Mouse (Mus musculus): Measurements from ENCODE around the gene Agrp. TPM values are rescaled to one million over a fixed set of nuclear protein-coding genes. Genes with fewer than 3 reads are reported as not detected.
"Not testable (repeated sequence)": the region's sequence is repeated elsewhere in the genome, so short reads cannot be mapped to it uniquely, and the experiment has no call there.

The Agrp gene
- polyA plus RNA-seq, 1 experiment from 2014 or later: 0.56 TPM

DNA sequence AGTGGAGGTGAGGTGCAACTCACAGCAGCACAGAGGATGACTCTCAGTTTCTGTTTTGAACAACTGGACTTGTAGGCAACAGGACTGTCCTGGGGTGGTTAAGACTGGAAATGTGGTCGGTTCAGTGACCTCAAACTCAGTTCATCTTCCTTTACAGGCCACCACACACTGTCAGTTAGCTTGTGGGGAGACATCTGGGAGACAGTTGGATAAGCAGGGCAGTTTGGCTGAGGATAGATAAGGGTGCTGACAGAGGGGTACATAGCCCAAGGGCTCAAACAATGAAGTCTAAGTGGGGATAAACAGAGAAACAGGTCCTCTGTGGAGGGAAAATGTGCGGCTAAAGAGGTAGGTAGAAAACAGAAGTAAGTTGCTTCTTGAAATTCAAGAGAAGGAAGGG, 27.8 kb downstream of the Agrp start:
- Histone ChIP-seq H3K27me3 (ENCODE audit: control insufficient read depth, insufficient read depth, low read length) (peaks cover 21% of the 10 kb centered on the region; the same call in 1 of the 2 replicates), H3K36me3 (ENCODE audit: control insufficient read depth, insufficient read depth, low read length) (no peaks in the 10 kb centered on the region), H3K4me3 (ENCODE audit: low read depth, low read length) (no peak overlapping the region), H3K4me2 (no peak overlapping the region), H3K9ac (ENCODE audit: low read length) (no peak overlapping the region), H3K27ac (ENCODE audit: low read depth, low read length) (no peak overlapping the region), H3K9me3 (ENCODE audit: control insufficient read depth, low read length) (no peaks in the 10 kb centered on the region), H3K4me1 (ENCODE audit: control insufficient read depth, insufficient read depth, low read length) (peaks cover 20% of the 10 kb centered on the region)
- WGBS: 80% methylated on average over 2 of the region's 2 CpGs
- DNase-seq (ENCODE audit: low spot score, missing footprints) (no peak), ATAC-seq (ENCODE audit: low FRiP score) (no peak)

DNA sequence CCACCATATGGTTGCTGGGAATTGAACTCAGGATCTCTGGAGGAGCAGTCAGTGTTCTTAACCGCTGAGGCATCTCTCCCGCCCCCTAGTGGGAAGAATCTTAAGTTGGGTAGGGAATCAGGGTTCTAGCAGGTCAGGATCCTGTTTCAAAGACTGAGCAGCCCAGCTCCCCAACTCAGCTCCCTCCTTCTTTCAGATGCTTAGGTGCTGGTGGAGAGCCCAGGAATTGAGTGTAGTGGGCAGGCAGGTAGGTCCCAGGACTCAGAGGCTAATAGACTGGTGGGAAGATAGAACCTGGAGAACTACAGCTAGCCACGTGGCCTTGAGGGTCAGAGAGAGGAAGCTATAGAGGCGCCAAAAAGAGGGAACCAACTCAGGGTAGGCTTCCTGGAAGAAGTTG, 29.5 kb downstream of the Agrp start:
- Histone ChIP-seq H3K4me2 (no peak overlapping the region), H3K4me3 (ENCODE audit: low read depth, low read length) (no peak overlapping the region), H3K4me1 (ENCODE audit: control insufficient read depth, insufficient read depth, low read length) (peaks cover 11% of the 10 kb centered on the region), H3K27ac (ENCODE audit: low read depth, low read length) (no peak overlapping the region), H3K9ac (ENCODE audit: low read length) (no peak overlapping the region), H3K36me3 (ENCODE audit: control insufficient read depth, insufficient read depth, low read length) (no peaks in the 10 kb centered on the region), H3K27me3 (ENCODE audit: control insufficient read depth, insufficient read depth, low read length) (peaks cover 12% of the 10 kb centered on the region; the same call in 1 of the 2 replicates), H3K9me3 (ENCODE audit: control insufficient read depth, low read length) (no peaks in the 10 kb centered on the region)
- WGBS: 26% methylated on average over 4 of the region's 4 CpGs
- ATAC-seq (ENCODE audit: low FRiP score) (no peak), DNase-seq (ENCODE audit: low spot score, missing footprints) (no peak)

DNA sequence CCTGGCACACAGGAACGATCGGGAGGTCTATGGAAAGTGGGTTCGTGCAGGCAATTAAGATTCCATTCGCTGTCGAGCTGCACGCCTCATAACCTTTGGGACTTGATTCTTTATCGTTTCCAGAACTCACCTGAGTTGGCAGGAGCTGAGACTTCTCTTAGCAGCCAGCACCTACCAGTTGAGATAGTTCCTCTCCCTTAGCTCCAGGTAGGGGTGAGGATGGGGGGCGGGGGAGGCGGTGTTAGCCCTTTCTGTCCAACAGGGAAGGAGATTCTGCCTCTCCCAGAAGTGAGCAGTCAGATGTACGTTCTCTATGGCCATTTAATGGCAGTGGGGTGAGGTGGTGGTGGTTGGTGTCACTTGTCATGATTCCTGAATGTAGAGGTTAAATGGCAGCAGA, 30.1 kb downstream of the Agrp start:
- no peaks in the 10 kb centered on the region for H3K36me3 ChIP-seq (ENCODE audit: control insufficient read depth, insufficient read depth, low read length)
- H3K27me3 ChIP-seq (ENCODE audit: control insufficient read depth, insufficient read depth, low read length): peaks cover 6% of the 10 kb centered on the region; the same call in 1 of the 2 replicates
- H3K4me1 ChIP-seq (ENCODE audit: control insufficient read depth, insufficient read depth, low read length): peaks cover 11% of the 10 kb centered on the region
- WGBS: 6% methylated on average over 10 of the region's 10 CpGs
- no peaks in the 10 kb centered on the region for H3K9me3 ChIP-seq (ENCODE audit: control insufficient read depth, low read length)
- no peak overlapping the region for H3K9ac ChIP-seq (ENCODE audit: low read length)
- no peak for DNase-seq (ENCODE audit: low spot score, missing footprints)
- H3K4me2 ChIP-seq: peak overlapping the region; percentile 88
- no peak overlapping the region for H3K27ac ChIP-seq (ENCODE audit: low read depth, low read length)
- H3K4me3 ChIP-seq (ENCODE audit: low read depth, low read length): peak overlapping the region; percentile 77
- no peak for ATAC-seq (ENCODE audit: low FRiP score)

DNA sequence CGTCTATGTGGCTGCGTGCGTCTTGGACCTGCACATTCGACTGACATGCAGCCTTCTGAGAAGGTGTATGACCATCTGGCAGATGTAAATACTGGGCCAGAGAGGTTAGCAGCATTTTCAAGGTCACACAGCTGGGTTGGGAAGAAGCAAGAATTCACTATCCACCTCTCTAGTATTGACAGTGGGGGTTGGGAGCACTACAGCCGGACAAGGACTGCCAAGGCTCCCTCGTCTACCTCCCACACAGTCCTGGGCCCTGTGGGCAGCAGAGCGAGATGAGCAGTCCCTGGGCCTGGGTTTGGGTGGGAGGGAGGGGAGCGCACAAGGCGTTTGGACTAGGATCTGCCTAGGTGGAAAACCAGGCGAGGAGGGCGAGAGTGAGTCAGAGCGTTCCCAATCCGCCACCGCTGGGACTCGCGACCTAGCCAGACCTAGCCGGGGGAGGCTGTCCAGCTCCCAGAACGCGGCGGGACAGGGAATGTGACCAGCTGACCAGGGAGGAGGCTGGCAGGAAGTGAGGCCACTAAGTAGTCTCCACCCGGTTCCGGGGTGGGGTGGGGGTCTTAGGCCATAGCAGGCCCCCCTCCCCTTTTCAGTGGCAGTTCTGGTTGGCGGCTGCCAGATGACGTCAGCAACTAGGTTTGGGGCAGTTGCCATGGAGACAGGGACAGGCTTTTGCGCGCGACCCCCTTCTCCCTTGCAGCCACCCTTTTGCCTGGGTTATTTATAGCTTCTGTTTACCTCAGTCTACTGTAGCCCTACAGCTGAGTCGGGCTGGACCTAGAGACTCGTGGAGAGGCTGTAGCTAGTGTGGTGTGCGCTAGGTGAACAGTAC, 30.8 kb downstream of the Agrp start:
- Histone ChIP-seq H3K4me3 (ENCODE audit: low read depth, low read length) (peak overlapping the region; percentile 77), H3K27ac (ENCODE audit: low read depth, low read length) (no peak overlapping the region), H3K9me3 (ENCODE audit: control insufficient read depth, low read length) (no peaks in the 10 kb centered on the region), H3K36me3 (ENCODE audit: control insufficient read depth, insufficient read depth, low read length) (no peaks in the 10 kb centered on the region), H3K4me2 (peak overlapping the region; percentile 88), H3K27me3 (ENCODE audit: control insufficient read depth, insufficient read depth, low read length) (0 out of 2 replicates have a peak, but pooled peaks cover 2% of the 10 kb centered on the region), H3K4me1 (ENCODE audit: control insufficient read depth, insufficient read depth, low read length) (peaks cover 11% of the 10 kb centered on the region), H3K9ac (ENCODE audit: low read length) (peak overlapping the region; percentile 87)
- DNase-seq (ENCODE audit: low spot score, missing footprints) (peak; percentile 97), ATAC-seq (ENCODE audit: low FRiP score) (peak; percentile 80)
- WGBS: 1% methylated on average over 30 of the region's 30 CpGs

DNA sequence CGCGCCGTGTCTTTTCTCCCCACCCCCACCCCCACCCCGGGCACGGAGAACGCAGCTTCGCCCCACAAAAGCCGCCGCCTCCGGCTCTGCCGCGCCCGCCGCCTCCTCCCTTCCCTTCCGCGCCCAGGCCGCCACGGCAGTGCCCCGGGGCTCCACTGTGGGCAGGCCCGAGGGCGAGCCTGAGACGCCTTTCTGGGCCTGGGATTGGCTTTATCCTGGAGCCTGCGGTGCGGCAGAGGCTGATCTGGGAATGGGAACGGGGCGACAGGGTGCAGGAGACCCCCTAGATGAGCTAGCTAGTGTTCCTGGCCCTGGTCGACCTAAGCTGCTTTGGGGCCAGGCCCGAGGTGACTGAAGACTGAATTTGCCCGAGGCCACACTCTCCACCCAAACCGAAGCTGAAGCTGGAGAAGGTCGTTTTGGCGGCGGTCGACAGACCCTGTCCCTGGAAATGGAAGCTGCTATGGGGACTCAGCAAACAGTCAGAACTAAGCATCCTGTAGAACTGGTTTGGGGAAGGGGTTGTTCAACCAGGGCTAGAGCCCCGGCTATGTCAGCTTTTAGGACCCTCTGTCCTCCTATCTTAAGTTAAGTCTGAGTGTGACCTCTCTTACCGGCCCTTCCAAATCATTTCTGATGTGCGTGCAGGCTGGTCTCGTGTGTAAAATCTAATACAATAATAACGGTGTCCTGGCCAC, 31.6 kb downstream of the Agrp start:
- Histone ChIP-seq H3K36me3 (ENCODE audit: control insufficient read depth, insufficient read depth, low read length) (no peaks in the 10 kb centered on the region), H3K4me1 (ENCODE audit: control insufficient read depth, insufficient read depth, low read length) (peaks cover 11% of the 10 kb centered on the region), H3K27ac (ENCODE audit: low read depth, low read length) (peak overlapping the region; percentile 69), H3K9ac (ENCODE audit: low read length) (peak overlapping the region; percentile 87), H3K4me2 (peak overlapping the region; percentile 88), H3K4me3 (ENCODE audit: low read depth, low read length) (peak overlapping the region; percentile 77), H3K9me3 (ENCODE audit: control insufficient read depth, low read length) (no peaks in the 10 kb centered on the region), H3K27me3 (ENCODE audit: control insufficient read depth, insufficient read depth, low read length) (0 out of 2 replicates have a peak, but pooled peaks cover 2% of the 10 kb centered on the region)
- peak; percentile 95 for DNase-seq (ENCODE audit: low spot score, missing footprints)
- 1% methylated on average over 34 of the region's 39 CpGs for WGBS
- ATAC-seq (ENCODE audit: low FRiP score): peak; percentile 40; the same call in 1 of the 2 replicates

DNA sequence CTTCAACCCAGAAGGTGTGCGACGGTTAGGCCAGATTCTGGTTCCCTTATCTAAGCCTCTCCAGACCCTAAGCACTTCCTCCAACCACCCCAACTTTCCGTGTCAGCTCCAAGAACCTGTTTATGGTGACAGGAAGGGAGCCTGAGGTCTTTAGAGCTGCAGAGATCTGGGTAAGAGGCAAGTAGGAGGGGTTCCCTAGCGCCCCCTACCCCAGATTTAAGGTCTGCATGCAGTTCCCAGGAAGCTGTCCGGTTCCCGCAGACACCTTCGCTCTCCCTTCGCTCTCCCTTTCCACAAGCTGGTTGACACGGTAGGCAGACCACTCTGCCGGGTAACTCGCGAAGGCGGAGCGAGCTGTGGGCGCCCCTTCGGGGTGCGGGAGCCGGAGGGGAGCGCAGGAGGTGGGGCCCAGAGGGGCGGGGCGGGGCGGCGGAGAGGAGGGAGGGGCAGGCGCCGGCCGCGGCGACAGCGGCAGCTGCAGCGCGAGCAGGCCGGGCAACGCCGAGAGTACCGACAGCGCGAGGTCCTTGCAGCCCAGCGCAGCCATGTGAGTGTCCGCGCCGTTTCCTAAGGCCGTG, 32.3 kb downstream of the Agrp start, which contains the start of gene Ripor1:
Gene Ripor1, plus strand, starts transcription at position 452 of the 578 bp plus-strand sequence.
- Histone ChIP-seq H3K4me1 (ENCODE audit: control insufficient read depth, insufficient read depth, low read length) (peaks cover 11% of the 10 kb centered on the region), H3K36me3 (ENCODE audit: control insufficient read depth, insufficient read depth, low read length) (no peaks in the 10 kb centered on the region), H3K4me3 (ENCODE audit: low read depth, low read length) (peak within 1 kb of the TSS; percentile 77), H3K9me3 (ENCODE audit: control insufficient read depth, low read length) (no peaks in the 10 kb centered on the region), H3K4me2 (peak within 1 kb of the TSS; percentile 88), H3K27me3 (ENCODE audit: control insufficient read depth, insufficient read depth, low read length) (0 out of 2 replicates have a peak, but pooled peaks cover 2% of the 10 kb centered on the region), H3K9ac (ENCODE audit: low read length) (peak within 1 kb of the TSS; percentile 87), H3K27ac (ENCODE audit: low read depth, low read length) (peak within 1 kb of the TSS; percentile 69)
- peak; percentile 82 for ATAC-seq (ENCODE audit: low FRiP score)
- under 1% methylated on average over 35 of the region's 42 CpGs for WGBS
- DNase-seq (ENCODE audit: low spot score, missing footprints): peak; percentile 99

DNA sequence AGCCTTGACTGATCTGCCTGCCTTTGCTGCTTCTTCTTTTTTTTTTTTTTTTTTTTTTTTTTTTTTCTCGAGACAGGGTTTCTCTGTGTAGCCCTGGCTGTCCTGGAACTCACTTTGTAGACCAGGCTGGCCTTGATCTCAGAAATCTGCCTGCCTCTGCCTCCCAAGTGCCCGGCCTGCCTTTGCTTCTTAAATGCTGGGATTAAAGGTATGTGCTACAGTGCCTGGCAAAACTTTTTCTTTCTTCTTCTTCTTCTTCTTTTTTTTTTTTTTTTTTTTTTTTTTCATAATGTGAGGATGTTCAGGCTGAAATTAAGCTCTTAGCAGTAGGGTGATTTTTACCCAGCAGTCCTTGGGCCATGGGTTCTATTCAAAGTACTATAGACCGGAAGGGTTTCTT, 34.7 kb downstream of the Agrp start:
- H3K4me1 ChIP-seq (ENCODE audit: control insufficient read depth, insufficient read depth, low read length): peaks cover 11% of the 10 kb centered on the region
- not testable (repeated sequence) for DNase-seq (ENCODE audit: low spot score, missing footprints); H3K9ac ChIP-seq (ENCODE audit: low read length); H3K27ac ChIP-seq (ENCODE audit: low read depth, low read length); ATAC-seq (ENCODE audit: low FRiP score); H3K4me2 ChIP-seq; H3K36me3 ChIP-seq (ENCODE audit: control insufficient read depth, insufficient read depth, low read length); H3K4me3 ChIP-seq (ENCODE audit: low read depth, low read length); H3K9me3 ChIP-seq (ENCODE audit: control insufficient read depth, low read length); H3K27me3 ChIP-seq (ENCODE audit: control insufficient read depth, insufficient read depth, low read length)
- 91% methylated on average over 2 of the region's 3 CpGs for WGBS

DNA sequence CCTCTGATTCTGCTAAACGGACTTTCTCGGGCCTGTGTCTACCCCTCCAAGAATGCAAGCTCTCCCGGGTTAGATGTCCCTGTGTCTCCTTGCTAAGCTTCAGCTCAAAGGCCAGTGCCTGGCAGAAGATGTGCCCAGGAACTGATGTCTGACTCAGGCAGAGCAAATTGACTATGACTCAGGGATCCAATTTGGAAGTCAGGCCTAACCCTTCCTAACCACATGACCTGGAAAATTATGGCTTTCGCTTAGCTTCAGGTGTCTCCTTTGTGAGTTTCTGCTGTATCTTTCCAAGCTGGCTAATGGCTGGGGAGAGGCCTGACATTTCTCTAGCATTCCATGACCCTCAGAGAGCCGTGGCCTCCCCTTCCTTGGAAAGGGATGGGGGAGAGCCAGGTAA, 35.9 kb downstream of the Agrp start:
- Histone ChIP-seq H3K9ac (ENCODE audit: low read length) (no peak overlapping the region), H3K27ac (ENCODE audit: low read depth, low read length) (no peak overlapping the region), H3K36me3 (ENCODE audit: control insufficient read depth, insufficient read depth, low read length) (no peaks in the 10 kb centered on the region), H3K27me3 (ENCODE audit: control insufficient read depth, insufficient read depth, low read length) (0 out of 2 replicates have a peak, but pooled peaks cover 2% of the 10 kb centered on the region), H3K9me3 (ENCODE audit: control insufficient read depth, low read length) (no peaks in the 10 kb centered on the region), H3K4me3 (ENCODE audit: low read depth, low read length) (no peak overlapping the region), H3K4me1 (ENCODE audit: control insufficient read depth, insufficient read depth, low read length) (peaks cover 4% of the 10 kb centered on the region; the same call in 1 of the 2 replicates), H3K4me2 (no peak overlapping the region)
- 76% methylated on average over 5 of the region's 5 CpGs for WGBS
- no peak for DNase-seq (ENCODE audit: low spot score, missing footprints)
- ATAC-seq (ENCODE audit: low FRiP score): no peak
